In the genomic region with DNA sequence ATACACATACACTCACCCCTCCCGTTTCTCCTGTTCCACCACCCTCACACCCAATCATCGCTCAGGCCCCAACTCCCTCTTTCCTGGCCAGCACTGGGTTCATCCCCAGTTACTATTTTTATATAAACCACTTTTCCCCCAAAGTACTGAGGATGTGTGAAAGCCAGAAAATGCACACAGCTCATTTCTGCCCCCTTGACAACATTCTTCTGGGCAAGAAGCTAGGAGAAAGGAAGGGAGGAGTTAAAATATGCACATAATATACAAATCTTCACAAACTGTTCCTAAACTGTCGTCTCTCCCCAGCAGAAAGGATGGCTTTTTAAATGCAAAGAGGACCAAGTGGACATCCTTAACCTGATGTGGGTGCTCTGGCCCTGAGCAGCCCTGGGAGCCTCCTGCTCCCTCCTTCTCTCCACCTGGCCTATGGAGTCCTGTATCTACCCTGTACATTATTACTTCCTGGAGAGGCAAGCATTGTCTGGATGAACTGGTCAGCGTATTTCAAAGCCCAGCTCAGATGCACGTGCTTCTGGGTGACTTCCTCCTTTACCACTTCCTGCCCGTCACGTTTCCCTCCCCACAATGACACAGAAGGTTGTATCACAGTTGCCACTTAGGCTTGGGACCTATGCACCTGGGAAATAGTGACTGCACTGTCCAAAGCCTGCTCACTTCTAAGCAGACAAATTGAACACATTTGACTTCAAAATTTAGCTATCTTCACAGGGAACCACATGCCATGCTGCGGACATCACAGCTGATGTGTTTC, we compare ENCODE assay signal across 17 mouse cellular contexts.
DNase-seq lines count a peak whose midpoint lies in the region; ATAC-seq and TF ChIP-seq lines count a peak whose summit lies in the region.
"Had no signal": no experiment of that assay in that cellular context is flagged by ENCODE, and none has a peak within 500 bp of the region (broad histone marks: within the 10 kb centered on the region; RNA-seq: fewer than 3 reads in every experiment).

No protein-coding gene starts in this region.

- H3K4me2 ChIP-seq in midbrain, embryonic 14.5 days (ENCODE audit: low read length): no peak overlapping the region
- H3K4me2 ChIP-seq: limb, embryonic 15.5 days; lung, embryonic 14.5 days had no signal

- no peaks in the 10 kb centered on the region for H3K27me3 ChIP-seq in spleen, adult 2 months (ENCODE audit: control insufficient read depth, insufficient read depth, low read length)
- no peaks in the 10 kb centered on the region for H3K27me3 ChIP-seq in midbrain, embryonic 14.5 days (ENCODE audit: control insufficient read depth, insufficient read depth, low read length)
- H3K27me3 ChIP-seq: limb, embryonic 15.5 days had no signal

- TF ChIP-seq CTCF in spleen, adult 2 months (IDR thresholded peaks at IDR 0.05; ENCODE audit: extremely low read depth, insufficient read depth, insufficient read length, insufficient replicate concordance): no peak

- no peaks in the 10 kb centered on the region for H3K36me3 ChIP-seq in spleen, adult 2 months (ENCODE audit: control insufficient read depth, insufficient read depth, low read length)
- no peaks in the 10 kb centered on the region for H3K36me3 ChIP-seq in midbrain, embryonic 14.5 days (ENCODE audit: control insufficient read depth, insufficient read depth, low read length)
- H3K36me3 ChIP-seq: embryonic facial prominence, embryonic 10.5 days; heart, embryonic 10.5 days; limb, embryonic 15.5 days had no signal

- TF ChIP-seq POLR2A in spleen, adult 2 months (IDR thresholded peaks at IDR 0.05; ENCODE audit: low read depth, low read length): no peak

- peak; percentile 84 for ATAC-seq in granulocyte monocyte progenitor cell, adult 5-6 weeks (replicated peaks; ENCODE audit: poor library complexity, severe bottlenecking)
- ATAC-seq in midbrain, embryonic 14.5 days (ENCODE audit: low FRiP score, low TSS enrichment): no peak
- ATAC-seq: intestine, embryonic 16.5 days had no signal

- H3K27ac ChIP-seq in spleen, adult 2 months (ENCODE audit: insufficient read depth, low read length): no peak overlapping the region
- H3K27ac ChIP-seq in midbrain, embryonic 14.5 days (replicated peaks; ENCODE audit: low read depth, low read length): no peak overlapping the region
- H3K27ac ChIP-seq: embryonic facial prominence, embryonic 10.5 days; heart, embryonic 10.5 days; limb, embryonic 15.5 days had no signal

- no peak overlapping the region for H3K4me3 ChIP-seq in spleen, adult 2 months (ENCODE audit: extremely low read depth, insufficient read depth, insufficient read length)
- no peak overlapping the region for H3K4me3 ChIP-seq in midbrain, embryonic 14.5 days (replicated peaks; ENCODE audit: low read depth, low read length)
- H3K4me3 ChIP-seq: embryonic facial prominence, embryonic 10.5 days; heart, embryonic 10.5 days; limb, embryonic 15.5 days had no signal

- 33% methylated on average over 8 of the region's 8 CpGs for WGBS in spleen, adult 2 months
- 86% methylated on average over 8 of the region's 8 CpGs for WGBS in midbrain, embryonic 14.5 days

- no peak overlapping the region for H3K9ac ChIP-seq in midbrain, embryonic 14.5 days (replicated peaks; ENCODE audit: low read length)
- H3K9ac ChIP-seq: limb, embryonic 15.5 days; lung, embryonic 14.5 days had no signal

- no peaks in the 10 kb centered on the region for H3K9me3 ChIP-seq in midbrain, embryonic 14.5 days (ENCODE audit: control insufficient read depth, low read length)
- H3K9me3 ChIP-seq: embryonic facial prominence, embryonic 10.5 days; heart, embryonic 10.5 days; limb, embryonic 15.5 days had no signal

- peaks cover 4% of the 10 kb centered on the region; the same call in 1 of the 2 replicates for H3K4me1 ChIP-seq in spleen, adult 2 months (ENCODE audit: control insufficient read depth, insufficient read depth, insufficient read length)
- H3K4me1 ChIP-seq in midbrain, embryonic 14.5 days (ENCODE audit: control insufficient read depth, insufficient read depth, low read length): no peaks in the 10 kb centered on the region
- H3K4me1 ChIP-seq: limb, embryonic 15.5 days had no signal

- peak; percentile 7 to 8 for DNase-seq in spleen, adult 18-20 months
- no peak for DNase-seq in spleen, postnatal 4 days (ENCODE audit: low spot score in 2 of 2)
- peak; percentile 18 to 33 for DNase-seq in spleen, adult 2 months (ENCODE audit: low read depth in 1 of 2, low spot score in 2 of 2)
- peak; percentile 55 for DNase-seq in thymus, postnatal 4 days
- DNase-seq in right cerebral cortex, adult 2 months (ENCODE audit: low spot score in 2 of 2): no peak
- no peak for DNase-seq in adipocyte (ENCODE audit: low spot score)
- DNase-seq in midbrain, embryonic 14.5 days: no peak
- DNase-seq: adrenal gland, postnatal 10 days; heart, postnatal 36 days; kidney, postnatal 36 days; lung, embryonic 14.5 days; right cerebral cortex, postnatal 4 days had no signal

Comparison
In these comparisons a context has a peak if more than half of its experiments do, and no peak if none do; other contexts are left out.
1. DNase-seq: peak in spleen, adult 18-20 months (2 of 2), spleen, adult 2 months (2 of 2) and thymus, postnatal 4 days (single experiment); none in spleen, postnatal 4 days (0 of 2), right cerebral cortex, adult 2 months (0 of 2), adipocyte (single experiment) and midbrain, embryonic 14.5 days (single experiment).